Mouse (Mus musculus): ENCODE data around the gene Tmtc4. TPM values are rescaled to one million over a fixed set of nuclear protein-coding genes. Genes with fewer than 3 reads are reported as not detected.

The Tmtc4 gene
- total and polyA plus RNA-seq, 3 experiments: 5.7 to 10.2 (median 7.3) TPM

GRCm38 (mm10) chr14:122912137-122912536 lies 71.7 kb downstream of the Tmtc4 start:
- Histone ChIP-seq H3K79me2 (replicated peaks; ENCODE audit: control insufficient read depth, insufficient read depth, low read length) (no peaks in the 10 kb centered on the region), H3K4me3 (peak overlapping the region; percentile 74; the same call in 1 of the 2 replicates), H3K27ac (no peak overlapping the region; the same call in 1 of the 2 replicates), H3K9ac (ENCODE audit: low read depth, low read length) (no peak overlapping the region), H3K27me3 (ENCODE audit: control insufficient read depth, insufficient read depth, low read length) (no peaks in the 10 kb centered on the region), H3K4me1 (ENCODE audit: control insufficient read depth, insufficient read depth, low read length) (peaks cover 2% of the 10 kb centered on the region; the same call in 1 of the 2 replicates), H3K36me3 (ENCODE audit: control insufficient read depth, insufficient read depth, low read length) (no peaks in the 10 kb centered on the region)
- intact Hi-C loops (cut with DNase I): loop anchor here (2.0 kb wide), 1 partner anchor 71 kb away; no protein-coding TSS in a partner anchor
- 86% methylated on average over 1 of the region's 1 CpGs for WGBS
- no peak for DNase-seq
- TF ChIP-seq CTCF (IDR thresholded peaks at IDR 0.05) (no peak), EP300 (IDR thresholded peaks at IDR 0.05; ENCODE audit: insufficient read depth, low read depth, low read length) (no peak), POLR2A (IDR thresholded peaks at IDR 0.05; ENCODE audit: insufficient read depth, low read depth, low read length) (no peak)

GRCm38 (mm10) chr14:122911265-122911664 lies 72.6 kb downstream of the Tmtc4 start:
- Histone ChIP-seq H3K4me3 (no peak overlapping the region), H3K27me3 (ENCODE audit: control insufficient read depth, insufficient read depth, low read length) (no peaks in the 10 kb centered on the region), H3K4me1 (ENCODE audit: control insufficient read depth, insufficient read depth, low read length) (peaks cover 2% of the 10 kb centered on the region; the same call in 1 of the 2 replicates), H3K27ac (no peak overlapping the region), H3K36me3 (ENCODE audit: control insufficient read depth, insufficient read depth, low read length) (no peaks in the 10 kb centered on the region), H3K9ac (ENCODE audit: low read depth, low read length) (no peak overlapping the region), H3K79me2 (replicated peaks; ENCODE audit: control insufficient read depth, insufficient read depth, low read length) (no peaks in the 10 kb centered on the region)
- intact Hi-C loops (cut with DNase I): no loop called here
- no peak for DNase-seq
- TF ChIP-seq POLR2A (IDR thresholded peaks at IDR 0.05; ENCODE audit: insufficient read depth, low read depth, low read length): no peak
- no peak for TF ChIP-seq CTCF (IDR thresholded peaks at IDR 0.05)
- no peak for TF ChIP-seq EP300 (IDR thresholded peaks at IDR 0.05; ENCODE audit: insufficient read depth, low read depth, low read length)

- Histone ChIP-seq H3K36me3 (ENCODE audit: control insufficient read depth, insufficient read depth, low read length) (no peaks in the 10 kb centered on the region), H3K9ac (ENCODE audit: low read depth, low read length) (no peak overlapping the region), H3K79me2 (replicated peaks; ENCODE audit: control insufficient read depth, insufficient read depth, low read length) (no peaks in the 10 kb centered on the region), H3K27ac (no peak overlapping the region), H3K4me3 (no peak overlapping the region), H3K4me1 (ENCODE audit: control insufficient read depth, insufficient read depth, low read length) (peaks cover 2% of the 10 kb centered on the region; the same call in 1 of the 2 replicates), H3K27me3 (ENCODE audit: control insufficient read depth, insufficient read depth, low read length) (no peaks in the 10 kb centered on the region)
- TF ChIP-seq EP300 (IDR thresholded peaks at IDR 0.05; ENCODE audit: insufficient read depth, low read depth, low read length) (no peak), CTCF (IDR thresholded peaks at IDR 0.05) (no peak), POLR2A (IDR thresholded peaks at IDR 0.05; ENCODE audit: insufficient read depth, low read depth, low read length) (no peak)
- WGBS: 69% methylated on average over 5 of the region's 5 CpGs
- no peak for DNase-seq
- intact Hi-C loops (cut with DNase I): no loop called here
These were observed 74.3 kb downstream of the Tmtc4 start for GRCm38 (mm10) chr14:122909368-122910091.

- 85% methylated on average over 4 of the region's 4 CpGs for WGBS
These were observed 75.8 kb downstream of the Tmtc4 start for GRCm38 (mm10) chr14:122908075-122908474.

GRCm38 (mm10) chr14:122905007-122905406 lies 78.8 kb downstream of the Tmtc4 start:
- no peak for DNase-seq
- H3K36me3 ChIP-seq (ENCODE audit: control insufficient read depth, insufficient read depth, low read length): peaks cover 6% of the 10 kb centered on the region
- H3K4me1 ChIP-seq (ENCODE audit: control insufficient read depth, insufficient read depth, low read length): peaks cover 7% of the 10 kb centered on the region
- 100% methylated on average over 1 of the region's 1 CpGs for WGBS
- TF ChIP-seq EP300 (IDR thresholded peaks at IDR 0.05; ENCODE audit: insufficient read depth, low read depth, low read length) (no peak), CTCF (IDR thresholded peaks at IDR 0.05) (no peak), POLR2A (IDR thresholded peaks at IDR 0.05; ENCODE audit: insufficient read depth, low read depth, low read length) (no peak)
- no peaks in the 10 kb centered on the region for H3K27me3 ChIP-seq (ENCODE audit: control insufficient read depth, insufficient read depth, low read length)
- H3K27ac ChIP-seq: no peak overlapping the region
- no peak overlapping the region for H3K4me3 ChIP-seq
- no peak overlapping the region for H3K9ac ChIP-seq (ENCODE audit: low read depth, low read length)
- H3K79me2 ChIP-seq (replicated peaks; ENCODE audit: control insufficient read depth, insufficient read depth, low read length): no peaks in the 10 kb centered on the region
- intact Hi-C loops (cut with DNase I): no loop called here

More at GRCm38 (mm10) chr14:122908075-122908474, 75.8 kb downstream of the Tmtc4 start:
- Histone ChIP-seq H3K9ac (ENCODE audit: low read depth, low read length) (no peak overlapping the region), H3K79me2 (replicated peaks; ENCODE audit: control insufficient read depth, insufficient read depth, low read length) (no peaks in the 10 kb centered on the region), H3K27me3 (ENCODE audit: control insufficient read depth, insufficient read depth, low read length) (no peaks in the 10 kb centered on the region), H3K27ac (no peak overlapping the region), H3K4me1 (ENCODE audit: control insufficient read depth, insufficient read depth, low read length) (peaks cover 3% of the 10 kb centered on the region), H3K4me3 (no peak overlapping the region), H3K36me3 (ENCODE audit: control insufficient read depth, insufficient read depth, low read length) (peaks cover 3% of the 10 kb centered on the region)
- no peak for TF ChIP-seq CTCF (IDR thresholded peaks at IDR 0.05)
- no peak for TF ChIP-seq POLR2A (IDR thresholded peaks at IDR 0.05; ENCODE audit: insufficient read depth, low read depth, low read length)
- TF ChIP-seq EP300 (IDR thresholded peaks at IDR 0.05; ENCODE audit: insufficient read depth, low read depth, low read length): no peak
- no peak for DNase-seq
- intact Hi-C loops (cut with DNase I): no loop called here

GRCm38 (mm10) chr14:122903923-122904351 lies 79.9 kb downstream of the Tmtc4 start:
- no peak overlapping the region for H3K27ac ChIP-seq
- H3K36me3 ChIP-seq (ENCODE audit: control insufficient read depth, insufficient read depth, low read length): peaks cover 6% of the 10 kb centered on the region
- no peaks in the 10 kb centered on the region for H3K27me3 ChIP-seq (ENCODE audit: control insufficient read depth, insufficient read depth, low read length)
- no peak for DNase-seq
- no peak overlapping the region for H3K4me3 ChIP-seq
- intact Hi-C loops (cut with DNase I): no loop called here
- WGBS: 74% methylated on average over 2 of the region's 2 CpGs
- no peaks in the 10 kb centered on the region for H3K79me2 ChIP-seq (replicated peaks; ENCODE audit: control insufficient read depth, insufficient read depth, low read length)
- peaks cover 7% of the 10 kb centered on the region for H3K4me1 ChIP-seq (ENCODE audit: control insufficient read depth, insufficient read depth, low read length)
- TF ChIP-seq EP300 (IDR thresholded peaks at IDR 0.05; ENCODE audit: insufficient read depth, low read depth, low read length): no peak
- TF ChIP-seq POLR2A (IDR thresholded peaks at IDR 0.05; ENCODE audit: insufficient read depth, low read depth, low read length): no peak
- TF ChIP-seq CTCF (IDR thresholded peaks at IDR 0.05): no peak
- no peak overlapping the region for H3K9ac ChIP-seq (ENCODE audit: low read depth, low read length)

Data from heart, adult 2 months (tissue).